Mouse (Mus musculus): ENCODE results near the gene Adam19. TPM values are rescaled to one million over a fixed set of nuclear protein-coding genes. Genes with fewer than 3 reads are reported as not detected.

Gene Adam19
- total and polyA plus RNA-seq, 2 experiments from 2014 or later: 15.8 to 67.9 TPM

DNA sequence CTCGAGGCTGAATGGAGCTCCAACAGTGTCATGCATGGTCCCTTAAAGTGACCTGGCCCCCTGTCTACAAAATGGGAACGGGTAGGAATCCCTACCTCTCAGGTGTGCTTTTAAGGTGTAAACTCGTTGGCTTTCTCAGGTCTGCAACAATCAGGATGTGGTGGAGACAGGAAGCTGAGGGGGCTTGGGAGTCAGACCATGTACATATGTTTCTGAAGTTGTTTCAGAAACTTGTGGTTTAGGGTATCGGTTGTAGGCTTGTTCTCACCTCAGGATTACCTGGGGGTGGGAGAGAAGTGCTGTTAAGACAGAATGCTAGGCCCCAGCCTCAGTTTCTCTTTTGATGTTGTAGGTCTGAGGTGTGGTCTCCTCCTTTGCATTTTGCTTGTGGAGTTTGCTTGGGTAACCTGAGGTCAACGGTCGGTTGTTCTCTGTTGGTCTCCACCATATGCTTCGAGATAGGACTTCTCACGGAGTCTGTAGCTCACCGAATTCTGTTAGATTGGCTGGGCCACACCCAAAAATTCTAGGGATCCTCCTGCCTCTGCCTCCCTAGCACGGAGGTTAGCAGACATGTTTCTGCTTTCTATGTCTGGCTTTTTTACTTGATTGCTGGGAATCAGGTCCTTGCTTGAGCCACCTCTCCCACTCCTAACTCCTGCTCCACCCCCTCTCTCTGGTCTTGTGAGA is 34.4 kb downstream of the Adam19 start:
- peaks cover 65% of the 10 kb centered on the region for H3K4me1 ChIP-seq (ENCODE audit: control insufficient read depth, insufficient read depth)
- no peak overlapping the region for H3K9ac ChIP-seq (replicated peaks; ENCODE audit: low read depth, low read length)
- TF ChIP-seq EP300 (IDR thresholded peaks at IDR 0.05; ENCODE audit: low read depth): no peak
- no peak for TF ChIP-seq CTCF (IDR thresholded peaks at IDR 0.05; ENCODE audit: low read depth)
- no peak overlapping the region for H3K4me3 ChIP-seq (ENCODE audit: low read depth, low read length)
- no peak for ATAC-seq (ENCODE audit: insufficient read depth, low read depth)
- H3K27me3 ChIP-seq (ENCODE audit: control insufficient read depth, insufficient read depth, low read length): no peaks in the 10 kb centered on the region
- H3K9me3 ChIP-seq (replicated peaks; ENCODE audit: control insufficient read depth, low read length): no peaks in the 10 kb centered on the region
- peak overlapping the region; percentile 68 for H3K27ac ChIP-seq (ENCODE audit: low read depth)
- 77% methylated on average over 10 of the region's 10 CpGs for WGBS
- H3K36me3 ChIP-seq (replicated peaks; ENCODE audit: control insufficient read depth, insufficient read depth, low read length): peaks cover 17% of the 10 kb centered on the region
- no peak overlapping the region for H3K4me2 ChIP-seq (ENCODE audit: low read depth, low read length)
- DNase-seq (ENCODE audit: low spot score): no peak

DNA sequence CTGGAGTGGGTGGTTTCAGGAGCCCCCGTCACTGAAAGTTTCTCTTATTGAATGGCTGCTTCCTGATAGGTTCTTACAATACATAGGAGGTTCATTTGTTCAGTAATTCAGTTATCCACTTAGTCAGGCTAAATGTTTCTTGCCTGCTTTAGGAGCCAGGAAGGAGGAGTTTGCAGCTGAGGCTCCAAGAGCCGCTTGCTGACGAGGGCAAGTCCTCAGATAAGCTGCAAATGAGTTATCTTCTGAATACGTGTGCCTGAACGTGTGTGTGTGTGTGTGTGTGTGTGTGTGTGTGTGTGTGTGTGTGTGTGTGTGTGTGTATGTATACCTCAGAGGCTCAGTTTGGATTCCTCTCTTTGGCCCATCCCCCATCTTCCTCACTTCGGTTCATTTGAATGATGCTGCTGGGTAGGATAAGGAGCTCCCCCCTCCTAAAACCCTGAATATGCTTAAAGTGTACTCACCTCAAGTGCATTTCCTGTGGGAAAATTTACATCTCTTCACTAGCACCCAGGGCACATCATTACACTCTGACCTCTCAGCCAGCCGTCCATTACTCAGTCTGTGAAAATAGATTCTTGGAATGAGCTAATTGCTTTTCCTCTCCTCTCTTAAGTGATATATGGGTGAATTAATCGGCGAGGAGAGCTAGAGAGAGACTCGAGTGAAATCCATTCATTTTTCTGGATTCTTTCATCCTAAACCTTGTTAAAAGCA is 35.3 kb downstream of the Adam19 start:
- no peaks in the 10 kb centered on the region for H3K27me3 ChIP-seq (ENCODE audit: control insufficient read depth, insufficient read depth, low read length)

GRCm38 (mm10) chr11:46092121-46092520 is 36.3 kb downstream of the Adam19 start:
- WGBS: 53% methylated on average over 4 of the region's 4 CpGs
- Histone ChIP-seq H3K9ac (replicated peaks; ENCODE audit: low read depth, low read length) (no peak overlapping the region), H3K36me3 (replicated peaks; ENCODE audit: control insufficient read depth, insufficient read depth, low read length) (peaks cover 17% of the 10 kb centered on the region)

More for the DNA sequence above, 35.3 kb downstream of the Adam19 start:
- Histone ChIP-seq H3K4me2 (ENCODE audit: low read depth, low read length) (no peak overlapping the region), H3K4me1 (ENCODE audit: control insufficient read depth, insufficient read depth) (peaks cover 64% of the 10 kb centered on the region), H3K9me3 (replicated peaks; ENCODE audit: control insufficient read depth, low read length) (no peaks in the 10 kb centered on the region), H3K36me3 (replicated peaks; ENCODE audit: control insufficient read depth, insufficient read depth, low read length) (peaks cover 17% of the 10 kb centered on the region), H3K9ac (replicated peaks; ENCODE audit: low read depth, low read length) (no peak overlapping the region), H3K4me3 (ENCODE audit: low read depth, low read length) (no peak overlapping the region), H3K27ac (ENCODE audit: low read depth) (peak overlapping the region; percentile 68)
- DNase-seq (ENCODE audit: low spot score) (no peak), ATAC-seq (ENCODE audit: insufficient read depth, low read depth) (no peak)
- TF ChIP-seq CTCF (IDR thresholded peaks at IDR 0.05; ENCODE audit: low read depth) (no peak), EP300 (IDR thresholded peaks at IDR 0.05; ENCODE audit: low read depth) (no peak)
- 27% methylated on average over 10 of the region's 10 CpGs for WGBS

GRCm38 (mm10) chr11:46095477-46096264 is 39.9 kb downstream of the Adam19 start:
- 59% methylated on average over 9 of the region's 9 CpGs for WGBS
- Histone ChIP-seq H3K4me3 (ENCODE audit: low read depth, low read length) (no peak overlapping the region), H3K9ac (replicated peaks; ENCODE audit: low read depth, low read length) (no peak overlapping the region), H3K27me3 (ENCODE audit: control insufficient read depth, insufficient read depth, low read length) (no peaks in the 10 kb centered on the region), H3K36me3 (replicated peaks; ENCODE audit: control insufficient read depth, insufficient read depth, low read length) (peaks cover 43% of the 10 kb centered on the region), H3K4me2 (ENCODE audit: low read depth, low read length) (no peak overlapping the region), H3K27ac (ENCODE audit: low read depth) (peak overlapping the region; percentile 65), H3K4me1 (ENCODE audit: control insufficient read depth, insufficient read depth) (peaks cover 36% of the 10 kb centered on the region), H3K9me3 (replicated peaks; ENCODE audit: control insufficient read depth, low read length) (no peaks in the 10 kb centered on the region)
- no peak for DNase-seq (ENCODE audit: low spot score)
- TF ChIP-seq EP300 (IDR thresholded peaks at IDR 0.05; ENCODE audit: low read depth) (no peak), CTCF (IDR thresholded peaks at IDR 0.05; ENCODE audit: low read depth) (no peak)
- ATAC-seq (ENCODE audit: insufficient read depth, low read depth): peak; percentile 59

More at GRCm38 (mm10) chr11:46092121-46092520, 36.3 kb downstream of the Adam19 start:
- Histone ChIP-seq H3K4me3 (ENCODE audit: low read depth, low read length) (no peak overlapping the region), H3K4me2 (ENCODE audit: low read depth, low read length) (no peak overlapping the region), H3K9me3 (replicated peaks; ENCODE audit: control insufficient read depth, low read length) (no peaks in the 10 kb centered on the region), H3K4me1 (ENCODE audit: control insufficient read depth, insufficient read depth) (peaks cover 64% of the 10 kb centered on the region), H3K27me3 (ENCODE audit: control insufficient read depth, insufficient read depth, low read length) (no peaks in the 10 kb centered on the region), H3K27ac (ENCODE audit: low read depth) (peak overlapping the region; percentile 68)
- TF ChIP-seq CTCF (IDR thresholded peaks at IDR 0.05; ENCODE audit: low read depth) (no peak), EP300 (IDR thresholded peaks at IDR 0.05; ENCODE audit: low read depth) (no peak)
- DNase-seq (ENCODE audit: low spot score) (no peak), ATAC-seq (ENCODE audit: insufficient read depth, low read depth) (no peak)

DNA sequence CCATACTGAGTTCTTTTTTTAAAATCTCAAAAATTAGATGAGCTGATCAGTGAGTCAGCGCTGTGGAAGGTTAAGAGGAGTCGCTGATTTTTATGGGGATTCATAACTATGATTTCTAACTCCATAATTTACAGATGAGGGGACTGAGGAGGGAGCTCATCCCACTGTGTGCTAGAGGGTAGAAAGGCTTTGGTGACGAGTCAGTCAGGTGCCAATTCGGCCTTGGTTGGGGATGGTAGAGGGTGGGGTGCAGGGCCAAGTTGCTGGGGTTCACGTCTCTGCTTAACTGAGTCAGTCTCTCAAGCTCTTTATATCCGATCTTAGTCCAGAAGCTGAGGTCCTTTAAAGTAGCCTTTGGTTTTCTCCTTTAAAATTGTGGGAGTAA is 40.5 kb downstream of the Adam19 start:
- ATAC-seq (ENCODE audit: insufficient read depth, low read depth) (no peak), DNase-seq (ENCODE audit: low spot score) (no peak)
- no peak overlapping the region for H3K4me3 ChIP-seq (ENCODE audit: low read depth, low read length)
- H3K9me3 ChIP-seq (replicated peaks; ENCODE audit: control insufficient read depth, low read length): no peaks in the 10 kb centered on the region
- peak overlapping the region; percentile 65 for H3K27ac ChIP-seq (ENCODE audit: low read depth)
- H3K9ac ChIP-seq (replicated peaks; ENCODE audit: low read depth, low read length): no peak overlapping the region
- H3K4me2 ChIP-seq (ENCODE audit: low read depth, low read length): no peak overlapping the region
- H3K36me3 ChIP-seq (replicated peaks; ENCODE audit: control insufficient read depth, insufficient read depth, low read length): peaks cover 48% of the 10 kb centered on the region
- peaks cover 30% of the 10 kb centered on the region for H3K4me1 ChIP-seq (ENCODE audit: control insufficient read depth, insufficient read depth)
- no peaks in the 10 kb centered on the region for H3K27me3 ChIP-seq (ENCODE audit: control insufficient read depth, insufficient read depth, low read length)
- no peak for TF ChIP-seq EP300 (IDR thresholded peaks at IDR 0.05; ENCODE audit: low read depth)
- TF ChIP-seq CTCF (IDR thresholded peaks at IDR 0.05; ENCODE audit: low read depth): no peak
- 82% methylated on average over 6 of the region's 6 CpGs for WGBS
